Mouse (Mus musculus): ENCODE results near the gene Rapgef2. TPM values are rescaled to one million over a fixed set of nuclear protein-coding genes. Genes with fewer than 3 reads are reported as not detected.
A peak's percentile ranks its signal among the peaks of the same experiment; 100 is the strongest.

Rapgef2 gene
- 13.9 and 16.1 TPM in 2 replicates for polyA plus RNA-seq (2014; fragmentation: Nextera tagmentation; extraction: Ambion mirVana)

- Histone ChIP-seq H3K4me1 (replicated peaks; ENCODE audit: control insufficient read depth, insufficient read depth, low read length) (peaks cover 38% of the 10 kb centered on the region), H3K4me3 (replicated peaks; ENCODE audit: low read length) (peak within 1 kb of the TSS; percentile 82), H3K36me3 (replicated peaks; ENCODE audit: control insufficient read depth, insufficient read depth) (no peaks in the 10 kb centered on the region), H3K4me2 (replicated peaks) (peak within 1 kb of the TSS; percentile 92), H3K9ac (peak within 1 kb of the TSS; percentile 88), H3K9me3 (ENCODE audit: control insufficient read depth, low read length) (no peaks in the 10 kb centered on the region), H3K27ac (peak within 1 kb of the TSS; percentile 94), H3K27me3 (ENCODE audit: control insufficient read depth, insufficient read depth, low read length) (peaks cover 4% of the 10 kb centered on the region; the same call in 1 of the 2 replicates)
- WGBS = 0% methylated on average over 46 of the region's 97 CpGs
- ATAC-seq (ENCODE audit: low FRiP score) (peak; percentile 78), DNase-seq (ENCODE audit: low spot score) (peak; percentile 49)
Observed at GRCm38 (mm10) chr3:79286376-79287107, at the start of gene Rapgef2. TSS of gene Rapgef2 (minus strand) at chr3:79286517.

- Histone ChIP-seq H3K4me1 (replicated peaks; ENCODE audit: control insufficient read depth, insufficient read depth, low read length) (0 out of 2 replicates have a peak, but pooled peaks cover 3% of the 10 kb centered on the region), H3K36me3 (replicated peaks; ENCODE audit: control insufficient read depth, insufficient read depth) (no peaks in the 10 kb centered on the region), H3K9ac (no peak overlapping the region), H3K27me3 (ENCODE audit: control insufficient read depth, insufficient read depth, low read length) (no peaks in the 10 kb centered on the region), H3K9me3 (ENCODE audit: control insufficient read depth, low read length) (no peaks in the 10 kb centered on the region), H3K27ac (no peak overlapping the region), H3K4me3 (replicated peaks; ENCODE audit: low read length) (no peak overlapping the region), H3K4me2 (replicated peaks) (no peak overlapping the region)
- 96% methylated on average over 8 of the region's 8 CpGs for WGBS
- ATAC-seq (ENCODE audit: low FRiP score) (no peak), DNase-seq (ENCODE audit: low spot score) (no peak)
Observed at GRCm38 (mm10) chr3:79333643-79334200, 47.4 kb upstream of the Rapgef2 start.

GRCm38 (mm10) chr3:79333051-79333450 is 46.7 kb upstream of the Rapgef2 start:
- DNase-seq (ENCODE audit: low spot score) (no peak), ATAC-seq (ENCODE audit: low FRiP score) (no peak)
- no peak overlapping the region for H3K27ac ChIP-seq
- H3K4me2 ChIP-seq (replicated peaks) = no peak overlapping the region
- no peak overlapping the region for H3K4me3 ChIP-seq (replicated peaks; ENCODE audit: low read length)
- H3K9me3 ChIP-seq (ENCODE audit: control insufficient read depth, low read length) = no peaks in the 10 kb centered on the region
- 77% methylated on average over 7 of the region's 7 CpGs for WGBS
- H3K9ac ChIP-seq = no peak overlapping the region
- H3K36me3 ChIP-seq (replicated peaks; ENCODE audit: control insufficient read depth, insufficient read depth) = no peaks in the 10 kb centered on the region
- H3K4me1 ChIP-seq (replicated peaks; ENCODE audit: control insufficient read depth, insufficient read depth, low read length) = 0 out of 2 replicates have a peak, but pooled peaks cover 3% of the 10 kb centered on the region
- H3K27me3 ChIP-seq (ENCODE audit: control insufficient read depth, insufficient read depth, low read length) = no peaks in the 10 kb centered on the region

GRCm38 (mm10) chr3:79329691-79330315 is 43.5 kb upstream of the Rapgef2 start:
- Histone ChIP-seq H3K4me2 (replicated peaks) (no peak overlapping the region), H3K36me3 (replicated peaks; ENCODE audit: control insufficient read depth, insufficient read depth) (no peaks in the 10 kb centered on the region), H3K9ac (no peak overlapping the region), H3K4me1 (replicated peaks; ENCODE audit: control insufficient read depth, insufficient read depth, low read length) (peaks cover 11% of the 10 kb centered on the region; the same call in 1 of the 2 replicates), H3K9me3 (ENCODE audit: control insufficient read depth, low read length) (no peaks in the 10 kb centered on the region), H3K27me3 (ENCODE audit: control insufficient read depth, insufficient read depth, low read length) (no peaks in the 10 kb centered on the region), H3K4me3 (replicated peaks; ENCODE audit: low read length) (no peak overlapping the region), H3K27ac (no peak overlapping the region)
- ATAC-seq (ENCODE audit: low FRiP score) (no peak), DNase-seq (ENCODE audit: low spot score) (no peak)
- WGBS = 18% methylated on average over 8 of the region's 8 CpGs

- H3K4me2 ChIP-seq (replicated peaks) = peak overlapping the region; percentile 15; the same call in 1 of the 2 replicates
- no peak overlapping the region for H3K4me3 ChIP-seq (replicated peaks; ENCODE audit: low read length)
- DNase-seq (ENCODE audit: low spot score) = peak; percentile 61
Observed at GRCm38 (mm10) chr3:79324697-79325526, 38.6 kb upstream of the Rapgef2 start.

GRCm38 (mm10) chr3:79314006-79314698 is 27.8 kb upstream of the Rapgef2 start:
- H3K4me2 ChIP-seq (replicated peaks) = no peak overlapping the region
- no peaks in the 10 kb centered on the region for H3K36me3 ChIP-seq (replicated peaks; ENCODE audit: control insufficient read depth, insufficient read depth)
- no peak overlapping the region for H3K4me3 ChIP-seq (replicated peaks; ENCODE audit: low read length)
- ATAC-seq (ENCODE audit: low FRiP score) (no peak; the same call in 1 of the 2 replicates), DNase-seq (ENCODE audit: low spot score) (peak; percentile 74)
- peaks cover 9% of the 10 kb centered on the region for H3K4me1 ChIP-seq (replicated peaks; ENCODE audit: control insufficient read depth, insufficient read depth, low read length)
- WGBS = 42% methylated on average over 10 of the region's 10 CpGs
- no peaks in the 10 kb centered on the region for H3K9me3 ChIP-seq (ENCODE audit: control insufficient read depth, low read length)
- no peak overlapping the region for H3K27ac ChIP-seq
- no peaks in the 10 kb centered on the region for H3K27me3 ChIP-seq (ENCODE audit: control insufficient read depth, insufficient read depth, low read length)
- no peak overlapping the region for H3K9ac ChIP-seq

More at GRCm38 (mm10) chr3:79324697-79325526, 38.6 kb upstream of the Rapgef2 start:
- no peak overlapping the region for H3K9ac ChIP-seq
- H3K4me1 ChIP-seq (replicated peaks; ENCODE audit: control insufficient read depth, insufficient read depth, low read length) = peaks cover 16% of the 10 kb centered on the region; the same call in 1 of the 2 replicates
- no peaks in the 10 kb centered on the region for H3K9me3 ChIP-seq (ENCODE audit: control insufficient read depth, low read length)
- ATAC-seq (ENCODE audit: low FRiP score) = peak; percentile 70
- 43% methylated on average over 10 of the region's 10 CpGs for WGBS
- no peaks in the 10 kb centered on the region for H3K27me3 ChIP-seq (ENCODE audit: control insufficient read depth, insufficient read depth, low read length)
- 0 out of 2 replicates have a peak overlapping the region, but pooled peaks have one; percentile 7 for H3K27ac ChIP-seq
- H3K36me3 ChIP-seq (replicated peaks; ENCODE audit: control insufficient read depth, insufficient read depth) = no peaks in the 10 kb centered on the region

- no peaks in the 10 kb centered on the region for H3K27me3 ChIP-seq (ENCODE audit: control insufficient read depth, insufficient read depth, low read length)
- H3K9ac ChIP-seq = no peak overlapping the region
- H3K4me2 ChIP-seq (replicated peaks) = no peak overlapping the region
- H3K9me3 ChIP-seq (ENCODE audit: control insufficient read depth, low read length) = no peaks in the 10 kb centered on the region
- H3K4me3 ChIP-seq (replicated peaks; ENCODE audit: low read length) = no peak overlapping the region
- DNase-seq (ENCODE audit: low spot score) (no peak), ATAC-seq (ENCODE audit: low FRiP score) (no peak)
- H3K4me1 ChIP-seq (replicated peaks; ENCODE audit: control insufficient read depth, insufficient read depth, low read length) = peaks cover 9% of the 10 kb centered on the region
- H3K36me3 ChIP-seq (replicated peaks; ENCODE audit: control insufficient read depth, insufficient read depth) = no peaks in the 10 kb centered on the region
- no peak overlapping the region for H3K27ac ChIP-seq
Observed at GRCm38 (mm10) chr3:79311895-79312294, 25.6 kb upstream of the Rapgef2 start.

- Histone ChIP-seq H3K27ac (no peak overlapping the region), H3K27me3 (ENCODE audit: control insufficient read depth, insufficient read depth, low read length) (no peaks in the 10 kb centered on the region), H3K9me3 (ENCODE audit: control insufficient read depth, low read length) (no peaks in the 10 kb centered on the region), H3K4me3 (replicated peaks; ENCODE audit: low read length) (no peak overlapping the region), H3K4me1 (replicated peaks; ENCODE audit: control insufficient read depth, insufficient read depth, low read length) (peaks cover 9% of the 10 kb centered on the region), H3K4me2 (replicated peaks) (no peak overlapping the region), H3K36me3 (replicated peaks; ENCODE audit: control insufficient read depth, insufficient read depth) (no peaks in the 10 kb centered on the region), H3K9ac (no peak overlapping the region)
- DNase-seq (ENCODE audit: low spot score) = no peak
- WGBS = 82% methylated on average over 7 of the region's 7 CpGs
- no peak for ATAC-seq (ENCODE audit: low FRiP score)
Observed at GRCm38 (mm10) chr3:79310184-79310583, 23.9 kb upstream of the Rapgef2 start.
